Mouse (Mus musculus) MEL-GATA-1-ER (cell line): Measurements from ENCODE around the gene Phf21a.

ENCODE experiments used
- DNase-seq: peaks from one replicate; pipeline ENCODE4 v3.0.0-alpha.2; 2012; ENCODE audit warnings: low read depth; ENCODE audit errors: extremely low read depth

The Phf21a gene

GRCm38 (mm10) chr2:92229973-92230372 is 137.1 kb downstream of the Phf21a start:
- no peak for DNase-seq

DNA sequence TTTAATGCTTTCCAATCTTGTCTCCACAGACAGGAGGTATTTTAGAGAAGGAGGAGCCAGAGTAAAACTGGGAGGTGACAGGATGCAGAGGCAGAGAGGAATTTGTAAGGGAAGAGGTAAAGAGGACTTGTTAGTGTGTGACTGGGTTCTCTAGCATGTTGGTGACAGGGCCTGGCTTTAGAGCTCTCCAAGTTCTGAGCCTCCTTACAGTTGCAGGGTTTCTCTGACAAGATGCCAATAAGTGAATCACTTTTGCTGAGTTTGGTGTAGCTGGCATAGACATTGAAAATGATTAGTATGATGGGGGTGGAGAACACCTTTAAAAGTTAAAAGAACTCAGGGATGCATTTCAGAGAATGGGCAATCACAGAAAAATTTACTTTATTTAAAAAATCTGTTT is 138.8 kb downstream of the Phf21a start:
- DNase-seq = no peak

GRCm38 (mm10) chr2:92234768-92235332 is 141.9 kb downstream of the Phf21a start:
- no peak for DNase-seq

- DNase-seq = no peak
Observed at GRCm38 (mm10) chr2:92240299-92240698, 147.4 kb downstream of the Phf21a start.

- no peak for DNase-seq
Observed at GRCm38 (mm10) chr2:92240816-92241215, 147.9 kb downstream of the Phf21a start.

DNA sequence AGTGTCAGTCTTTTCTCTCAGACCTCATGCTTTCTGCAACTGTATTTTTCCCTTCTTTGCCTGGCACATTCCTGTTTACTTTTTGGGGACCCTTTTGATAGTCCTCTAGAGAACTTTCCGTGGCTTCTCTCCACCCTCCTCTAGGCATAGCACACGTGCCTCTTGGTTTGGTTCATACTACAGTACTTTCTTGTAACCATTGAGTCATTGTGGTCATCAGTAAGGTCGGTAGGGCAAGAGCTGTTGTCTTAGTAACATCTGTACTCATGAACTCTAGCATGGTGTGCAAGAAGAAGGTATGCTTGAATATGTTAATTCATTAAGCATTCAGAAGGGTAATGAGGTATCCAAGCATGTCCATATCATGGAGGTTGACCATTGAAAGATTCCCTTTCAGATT is 148.4 kb downstream of the Phf21a start:
- no peak for DNase-seq

DNA sequence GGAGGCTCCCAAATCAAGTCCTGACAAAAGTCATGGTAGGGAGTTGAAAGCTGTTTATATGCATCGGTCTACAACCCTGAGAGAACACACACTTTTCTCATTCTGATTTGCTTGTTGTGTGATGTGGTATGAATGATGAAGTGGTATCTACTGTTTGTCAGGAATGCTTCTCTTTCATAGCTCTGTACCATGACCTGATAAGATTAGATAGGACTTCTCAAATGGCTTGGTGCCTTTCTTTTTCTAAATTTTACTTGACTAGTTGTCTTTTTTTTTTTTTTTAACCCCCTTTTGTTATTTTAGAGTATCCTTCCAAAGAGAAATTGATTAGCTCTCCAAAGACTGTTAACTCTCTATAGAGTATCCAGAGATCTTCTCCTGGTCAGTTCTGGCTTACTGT is 153.2 kb downstream of the Phf21a start:
- no peak for DNase-seq

GRCm38 (mm10) chr2:92247711-92248110 is 154.8 kb downstream of the Phf21a start:
- no peak for DNase-seq

DNA sequence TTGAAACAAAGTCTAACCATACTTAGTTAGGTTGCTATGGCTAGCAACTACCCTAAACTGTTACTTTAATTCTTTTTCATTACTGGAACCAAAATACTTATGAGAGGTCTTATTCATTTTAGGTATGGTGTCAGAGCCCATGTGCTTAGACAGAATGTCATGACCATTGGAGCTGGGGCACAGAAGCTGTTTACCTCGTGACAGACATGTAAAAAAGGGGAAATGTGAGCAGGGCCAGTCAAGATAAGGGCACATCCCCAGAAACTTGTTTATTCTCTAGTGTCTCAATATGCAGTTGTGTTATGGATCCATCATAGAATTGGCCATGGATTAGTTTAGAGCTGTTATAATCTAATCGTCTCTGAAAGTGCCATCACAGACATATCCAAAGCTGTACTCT is 157.6 kb downstream of the Phf21a start:
- DNase-seq = peak; percentile 65

- DNase-seq = peak; percentile 89
Observed at GRCm38 (mm10) chr2:92253777-92254176, 160.9 kb downstream of the Phf21a start.

DNA sequence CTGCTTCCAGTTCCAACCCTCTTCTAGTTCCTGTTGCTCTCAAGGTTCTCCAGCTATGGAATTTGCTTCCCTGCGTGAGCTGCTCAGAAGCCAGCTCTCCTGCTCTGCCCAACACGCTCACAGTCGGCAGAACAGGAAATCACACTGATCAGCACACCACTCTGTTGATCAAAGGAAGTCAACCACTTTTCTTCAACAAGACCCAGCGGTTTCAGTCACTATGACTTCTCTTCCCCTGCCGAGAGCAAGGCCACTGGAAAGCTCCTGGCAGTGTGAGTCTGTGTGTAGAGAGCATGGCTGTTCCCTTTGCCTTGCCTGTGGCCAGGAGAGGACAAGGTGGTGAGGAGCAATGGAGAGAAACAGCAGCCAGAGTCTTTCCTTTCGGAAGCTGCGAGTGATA is 163.2 kb downstream of the Phf21a start:
- no peak for DNase-seq

DNA sequence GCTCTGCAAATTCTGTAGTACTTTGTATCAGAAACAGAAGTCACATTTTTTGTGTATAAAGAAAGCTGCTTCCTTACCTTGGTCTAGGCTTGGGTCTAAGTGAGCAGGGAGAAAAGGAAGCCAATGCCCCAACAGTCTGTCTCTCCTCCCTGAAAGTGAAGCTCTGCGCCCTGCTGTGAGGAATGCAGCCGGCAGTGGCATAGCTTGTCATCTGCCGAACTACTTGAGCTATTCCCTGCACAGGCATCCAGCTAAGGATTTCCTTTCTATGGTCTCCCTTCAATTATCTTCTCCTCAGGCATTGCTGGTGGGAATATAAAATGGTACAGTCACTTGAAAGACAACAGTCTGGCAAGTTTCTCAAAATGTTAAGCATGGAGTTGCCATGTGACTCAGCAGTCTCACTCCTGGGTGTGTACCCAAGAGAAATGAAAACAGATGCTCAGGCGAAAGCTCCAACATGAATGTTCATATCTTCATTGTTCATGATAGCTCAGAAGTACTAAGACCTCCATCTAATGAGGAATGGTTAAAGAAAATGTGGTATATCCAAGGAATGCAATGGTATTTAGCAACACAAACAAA is 164.5 kb downstream of the Phf21a start:
- DNase-seq = no peak

DNA sequence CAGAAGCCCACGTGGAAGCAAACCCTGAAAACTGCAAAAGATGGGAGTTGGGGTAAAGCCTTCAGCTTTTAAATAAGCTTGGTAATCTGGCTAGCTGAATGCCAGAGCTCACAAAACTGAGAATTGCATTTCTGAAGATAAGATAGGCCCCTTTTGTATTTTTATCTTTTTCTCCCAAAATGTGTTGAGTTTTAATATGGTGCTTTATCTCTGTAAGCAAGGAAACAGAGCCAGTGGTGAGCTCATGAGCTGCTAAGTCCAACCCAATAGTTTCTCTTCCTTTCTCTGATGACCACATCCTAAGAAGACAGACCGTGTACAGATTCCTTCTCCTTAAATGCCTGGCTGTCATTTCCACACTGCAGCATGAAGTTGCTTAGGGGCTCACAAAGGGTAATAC is 167.0 kb downstream of the Phf21a start:
- no peak for DNase-seq

GRCm38 (mm10) chr2:92266100-92266617 is 173.2 kb downstream of the Phf21a start:
- DNase-seq = no peak

DNA sequence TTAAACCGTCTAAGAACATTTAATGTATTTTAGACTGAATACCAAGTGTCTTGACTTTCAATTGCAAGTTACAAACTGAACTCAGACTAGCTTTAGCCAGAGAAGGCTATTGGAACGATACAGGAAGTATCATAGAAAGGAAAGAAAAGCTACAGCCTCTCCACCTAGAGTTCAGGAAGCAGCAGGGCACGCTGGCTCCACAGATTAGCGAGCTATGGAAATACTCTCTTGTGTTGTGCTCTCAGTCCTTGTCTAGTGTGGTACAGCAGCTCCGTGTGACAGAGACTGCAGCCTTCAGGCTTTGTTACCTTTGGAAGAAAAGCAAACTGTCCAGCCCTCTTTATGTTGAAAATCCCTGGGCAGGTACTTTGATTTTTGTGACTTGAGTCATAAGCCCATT is 176.3 kb downstream of the Phf21a start:
- no peak for DNase-seq

- no peak for DNase-seq
Observed at GRCm38 (mm10) chr2:92272510-92272909, 179.6 kb downstream of the Phf21a start.

DNA sequence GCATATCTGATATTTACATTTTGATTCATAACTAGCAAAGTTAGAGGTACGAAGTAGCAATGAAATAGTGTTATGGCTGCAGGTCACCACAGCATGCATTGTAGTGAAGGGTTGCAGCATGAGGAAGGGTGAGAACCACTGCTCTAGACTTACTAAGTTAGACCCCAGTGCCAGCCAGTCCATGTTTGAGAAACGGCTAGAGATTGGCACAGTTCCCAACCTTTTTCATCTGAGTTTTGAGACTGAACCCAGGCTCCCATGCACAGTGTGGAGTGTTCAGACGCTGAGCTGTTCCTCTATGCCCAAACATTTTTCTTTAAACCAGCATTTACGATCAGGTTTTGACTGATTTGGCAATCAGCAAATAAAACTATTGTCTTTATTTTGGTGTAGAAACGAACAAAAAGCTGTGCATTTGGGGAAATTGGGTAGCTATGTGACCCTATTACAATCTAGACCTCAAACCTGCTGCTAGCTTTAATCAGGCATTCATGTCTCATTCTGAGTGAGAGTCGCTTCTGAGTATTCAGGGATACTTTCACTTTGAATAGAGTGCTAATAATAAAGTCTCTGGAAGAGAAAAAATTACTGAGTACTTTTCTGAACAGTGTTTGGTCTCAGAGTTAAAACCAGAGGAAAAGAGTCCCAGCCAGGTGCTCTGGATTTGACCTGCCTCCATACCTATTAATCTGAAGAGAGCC is 180.3 kb downstream of the Phf21a start:
- no peak for DNase-seq

GRCm38 (mm10) chr2:92273802-92274183 is 180.9 kb downstream of the Phf21a start:
- DNase-seq = no peak

GRCm38 (mm10) chr2:92277787-92278186 is 184.9 kb downstream of the Phf21a start:
- no peak for DNase-seq

DNA sequence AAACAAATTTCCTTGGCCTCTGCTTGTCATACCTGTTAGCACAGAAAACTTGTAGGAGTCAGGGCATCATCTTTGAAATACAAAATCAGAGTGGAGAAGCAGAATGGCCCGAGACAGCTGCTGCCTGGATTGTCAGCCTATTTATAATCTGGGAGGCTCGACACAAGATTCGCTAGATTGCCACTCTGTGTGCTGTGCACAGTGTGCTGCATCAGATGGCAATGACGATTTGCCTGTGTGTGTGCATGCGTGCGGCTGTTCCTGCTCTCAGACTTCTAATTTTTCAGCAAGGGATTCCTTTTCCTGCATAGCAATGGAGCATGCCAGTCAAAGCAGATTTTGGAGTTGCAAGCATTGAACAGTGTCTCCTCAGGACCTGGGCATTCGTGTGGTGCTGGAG is 185.7 kb downstream of the Phf21a start:
- DNase-seq = no peak

- DNase-seq = no peak
Observed at GRCm38 (mm10) chr2:92279398-92279797, 186.5 kb downstream of the Phf21a start.

- DNase-seq = no peak
Observed at GRCm38 (mm10) chr2:92285597-92285996, 192.7 kb downstream of the Phf21a start.

DNA sequence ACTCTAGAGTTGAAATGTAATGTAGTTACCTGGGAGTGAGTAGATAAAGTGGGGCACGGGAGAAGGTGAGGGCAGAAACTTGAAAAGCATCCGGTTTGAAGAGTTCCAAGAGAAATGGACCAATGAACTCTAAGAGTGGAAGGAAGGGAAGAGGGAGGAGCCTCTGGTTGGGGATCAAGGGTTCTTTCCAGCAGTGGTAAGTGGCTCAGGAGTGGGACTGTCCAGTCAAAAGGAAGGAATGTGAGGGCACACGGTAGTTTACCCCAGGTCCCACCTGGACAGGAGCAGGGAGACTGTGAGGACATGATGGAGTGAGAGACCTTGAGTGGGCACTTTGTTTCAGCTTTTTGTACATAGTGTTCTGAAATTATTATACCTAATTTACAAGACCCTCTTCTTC is 196.4 kb downstream of the Phf21a start:
- DNase-seq = no peak
